Mouse (Mus musculus): ENCODE results near the gene Map3k6.

The Map3k6 gene

GRCm38 (mm10) chr4:133213661-133214060 lies 27.0 kb upstream of the Map3k6 start:
- no peak for DNase-seq (ENCODE audit: extremely low read depth, low read depth)

GRCm38 (mm10) chr4:133217641-133218040 lies 23.0 kb upstream of the Map3k6 start:
- DNase-seq (ENCODE audit: extremely low read depth, low read depth) = peak; percentile 29

GRCm38 (mm10) chr4:133218745-133219144 lies 21.9 kb upstream of the Map3k6 start:
- no peak for DNase-seq (ENCODE audit: extremely low read depth, low read depth)

- DNase-seq (ENCODE audit: extremely low read depth, low read depth) = no peak
Observed at GRCm38 (mm10) chr4:133220656-133221055, 20.0 kb upstream of the Map3k6 start.

- no peak for DNase-seq (ENCODE audit: extremely low read depth, low read depth)
Observed at GRCm38 (mm10) chr4:133221701-133222100, 18.9 kb upstream of the Map3k6 start.

GRCm38 (mm10) chr4:133223875-133224274 lies 16.7 kb upstream of the Map3k6 start:
- DNase-seq (ENCODE audit: extremely low read depth, low read depth) = no peak

GRCm38 (mm10) chr4:133226073-133226472 lies 14.5 kb upstream of the Map3k6 start:
- DNase-seq (ENCODE audit: extremely low read depth, low read depth) = no peak

- no peak for DNase-seq (ENCODE audit: extremely low read depth, low read depth)
Observed at GRCm38 (mm10) chr4:133227636-133228035, 13.0 kb upstream of the Map3k6 start.

- DNase-seq (ENCODE audit: extremely low read depth, low read depth) = no peak
Observed at GRCm38 (mm10) chr4:133229582-133229981, 11.0 kb upstream of the Map3k6 start.

- DNase-seq (ENCODE audit: extremely low read depth, low read depth) = no peak
Observed at GRCm38 (mm10) chr4:133233285-133233976, 7.2 kb upstream of the Map3k6 start.

GRCm38 (mm10) chr4:133234771-133235170 lies 5.8 kb upstream of the Map3k6 start:
- DNase-seq (ENCODE audit: extremely low read depth, low read depth) = no peak

- DNase-seq (ENCODE audit: extremely low read depth, low read depth) = no peak
Observed at GRCm38 (mm10) chr4:133235415-133235814, 5.2 kb upstream of the Map3k6 start.

GRCm38 (mm10) chr4:133237911-133238310 lies 2.7 kb upstream of the Map3k6 start:
- DNase-seq (ENCODE audit: extremely low read depth, low read depth) = peak; percentile 97

- peak; percentile 89 for DNase-seq (ENCODE audit: extremely low read depth, low read depth)
Observed at GRCm38 (mm10) chr4:133240934-133241908, 603 bp downstream of the Map3k6 start.

GRCm38 (mm10) chr4:133241910-133242309 lies 1.3 kb downstream of the Map3k6 start:
- DNase-seq (ENCODE audit: extremely low read depth, low read depth) = peak; percentile 31

GRCm38 (mm10) chr4:133242710-133243109 lies 2.1 kb downstream of the Map3k6 start:
- DNase-seq (ENCODE audit: extremely low read depth, low read depth) = no peak

- no peak for DNase-seq (ENCODE audit: extremely low read depth, low read depth)
Observed at GRCm38 (mm10) chr4:133243538-133243937, 2.9 kb downstream of the Map3k6 start.

- peak; percentile 77 for DNase-seq (ENCODE audit: extremely low read depth, low read depth)
Observed at GRCm38 (mm10) chr4:133244289-133244688, 3.7 kb downstream of the Map3k6 start.

- no peak for DNase-seq (ENCODE audit: extremely low read depth, low read depth)
Observed at GRCm38 (mm10) chr4:133247072-133247471, 6.5 kb downstream of the Map3k6 start.

GRCm38 (mm10) chr4:133247806-133248449 lies 7.3 kb downstream of the Map3k6 start:
- peak; percentile 90 for DNase-seq (ENCODE audit: extremely low read depth, low read depth)

GRCm38 (mm10) chr4:133250609-133251008 lies 10.0 kb downstream of the Map3k6 start:
- no peak for DNase-seq (ENCODE audit: extremely low read depth, low read depth)

- no peak for DNase-seq (ENCODE audit: extremely low read depth, low read depth)
Observed at GRCm38 (mm10) chr4:133251214-133251613, 10.6 kb downstream of the Map3k6 start.
